Mouse (Mus musculus): ENCODE data around the gene Canx.
"Not testable (repeated sequence)": the region's sequence is repeated elsewhere in the genome, so short reads cannot be mapped to it uniquely, and the experiment has no call there.

Canx gene

GRCm38 (mm10) chr11:50333181-50333580 lies 7.7 kb upstream of the Canx start:
- DNase-seq (ENCODE audit: low spot score) = no peak

GRCm38 (mm10) chr11:50329378-50329777 lies 3.9 kb upstream of the Canx start:
- DNase-seq (ENCODE audit: low spot score) = no peak

- no peak for DNase-seq (ENCODE audit: low spot score)
Observed at GRCm38 (mm10) chr11:50328075-50328625, 2.7 kb upstream of the Canx start.

GRCm38 (mm10) chr11:50326302-50326966 lies 961 bp upstream of the Canx start:
- DNase-seq (ENCODE audit: low spot score) = no peak

- DNase-seq (ENCODE audit: low spot score) = no peak
Observed at GRCm38 (mm10) chr11:50324751-50325471, 562 bp downstream of the Canx start.

GRCm38 (mm10) chr11:50323843-50324242 lies 1.6 kb downstream of the Canx start:
- DNase-seq (ENCODE audit: low spot score) = no peak

- no peak for DNase-seq (ENCODE audit: low spot score)
Observed at GRCm38 (mm10) chr11:50322345-50322744, 3.1 kb downstream of the Canx start.

GRCm38 (mm10) chr11:50321239-50321638 lies 4.2 kb downstream of the Canx start:
- no peak for DNase-seq (ENCODE audit: low spot score)

- not testable (repeated sequence) for DNase-seq (ENCODE audit: low spot score)
Observed at GRCm38 (mm10) chr11:50319343-50319742, 6.1 kb downstream of the Canx start.

GRCm38 (mm10) chr11:50312803-50313202 lies 12.7 kb downstream of the Canx start:
- DNase-seq (ENCODE audit: low spot score) = no peak

GRCm38 (mm10) chr11:50303406-50303805 lies 22.1 kb downstream of the Canx start:
- DNase-seq (ENCODE audit: low spot score) = no peak

- peak; percentile 96 for DNase-seq (ENCODE audit: low spot score)
Observed at GRCm38 (mm10) chr11:50292190-50292855, 33.1 kb downstream of the Canx start, which contains the start of gene Maml1. Gene Maml1, minus strand, starts transcription at chr11:50292311.

- DNase-seq (ENCODE audit: low spot score) = no peak
Observed at GRCm38 (mm10) chr11:50291321-50292165, 33.9 kb downstream of the Canx start.

GRCm38 (mm10) chr11:50290486-50291225 lies 34.8 kb downstream of the Canx start:
- DNase-seq (ENCODE audit: low spot score) = no peak

GRCm38 (mm10) chr11:50286428-50286827 lies 39.0 kb downstream of the Canx start:
- no peak for DNase-seq (ENCODE audit: low spot score)

- no peak for DNase-seq (ENCODE audit: low spot score)
Observed at GRCm38 (mm10) chr11:50285696-50286095, 39.8 kb downstream of the Canx start.

GRCm38 (mm10) chr11:50285263-50285662 lies 40.2 kb downstream of the Canx start:
- no peak for DNase-seq (ENCODE audit: low spot score)

- DNase-seq (ENCODE audit: low spot score) = no peak
Observed at GRCm38 (mm10) chr11:50280053-50280452, 45.4 kb downstream of the Canx start.

- no peak for DNase-seq (ENCODE audit: low spot score)
Observed at GRCm38 (mm10) chr11:50279005-50279404, 46.5 kb downstream of the Canx start.

GRCm38 (mm10) chr11:50277706-50278105 lies 47.8 kb downstream of the Canx start:
- no peak for DNase-seq (ENCODE audit: low spot score)

GRCm38 (mm10) chr11:50277025-50277424 lies 48.4 kb downstream of the Canx start:
- no peak for DNase-seq (ENCODE audit: low spot score)
